Mouse (Mus musculus) liver, adult 2 months (tissue): ENCODE data around the gene Ppef1.

Experiments
- CTCF ChIP-seq: fragments of 200-500 bp; IDR thresholded peaks from 2 replicates; pipeline ENCODE4 v1.5.1; 2011; ENCODE audit warnings: low read depth, low read length, control low read depth
- POLR2A ChIP-seq: fragments of 200-500 bp; IDR thresholded peaks from 2 replicates; pipeline ENCODE4 v1.6.1; 2011; ENCODE audit warnings: low read length, control low read depth; ENCODE audit not compliant: insufficient read depth; ENCODE audit errors: extremely low read depth

DNA sequence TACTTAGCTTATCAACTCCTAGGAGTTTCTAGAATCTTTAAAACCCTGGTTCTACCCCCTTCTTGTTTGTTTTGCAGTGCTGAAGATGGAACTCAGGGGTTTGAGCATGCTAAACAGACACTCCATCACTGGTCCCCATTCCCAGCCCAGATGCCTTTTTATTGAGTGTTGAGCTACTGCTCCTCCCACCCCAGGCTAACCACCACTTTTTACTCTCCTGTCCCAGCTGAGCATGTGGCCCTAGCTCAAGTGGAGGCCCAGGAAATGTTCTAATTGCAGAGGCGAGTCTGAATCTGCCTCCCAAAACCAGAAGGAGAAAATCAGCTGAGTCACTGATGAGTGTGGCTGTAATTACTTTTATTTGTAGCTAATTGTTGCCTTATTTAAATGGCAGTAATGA lies 150.5 kb downstream of the Ppef1 start:
- TF ChIP-seq POLR2A (no peak), CTCF (no peak)
